Mouse (Mus musculus): ENCODE data around the gene Gcnt2.

DNA sequence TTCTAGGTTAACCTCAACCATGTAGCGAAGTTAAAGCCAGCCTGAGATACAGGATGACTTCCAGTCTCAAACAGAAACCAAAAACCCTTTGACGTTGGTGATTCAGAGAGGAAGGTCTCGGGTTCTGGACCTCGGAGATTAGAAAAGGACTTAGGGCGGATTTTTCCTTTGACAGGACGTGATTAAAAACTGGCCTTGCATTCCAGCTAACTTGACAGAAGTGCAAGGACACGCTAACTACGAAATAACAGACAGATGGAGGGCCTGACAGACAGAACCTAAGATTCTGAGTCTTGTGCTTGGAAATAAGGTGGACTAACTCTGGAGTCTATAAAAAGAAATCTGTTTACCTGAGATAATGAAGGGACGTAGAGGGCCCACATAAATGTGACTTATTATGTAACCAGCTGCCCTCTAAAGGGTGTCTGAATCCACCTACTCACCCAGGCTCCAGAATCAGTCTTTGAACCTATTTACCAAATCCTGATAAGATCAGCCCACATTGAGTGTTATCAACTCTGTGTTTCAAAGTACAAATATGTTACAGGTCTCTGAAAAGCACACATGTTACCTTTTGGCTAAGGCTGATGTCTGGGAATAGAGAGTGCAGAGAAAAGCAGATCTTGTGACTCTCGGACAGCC is 18.3 kb upstream of the Gcnt2 start:
- no peak for TF ChIP-seq MAFK (IDR thresholded peaks at IDR 0.05; ENCODE audit: insufficient read depth, low read depth, low read length)
- TF ChIP-seq ZC3H11A (IDR thresholded peaks at IDR 0.05; ENCODE audit: borderline replicate concordance, low read depth, low read length), result no peak
- no peak for TF ChIP-seq HCFC1 (IDR thresholded peaks at IDR 0.05; ENCODE audit: borderline replicate concordance, insufficient read depth, low read length)
- no peak for TF ChIP-seq ZNF384 (IDR thresholded peaks at IDR 0.05; ENCODE audit: low read depth, low read length)
